Mouse (Mus musculus): Measurements from ENCODE around the gene Ell2.
"Not testable (repeated sequence)": the region's sequence is repeated elsewhere in the genome, so short reads cannot be mapped to it uniquely, and the experiment has no call there.

The Ell2 gene

GRCm38 (mm10) chr13:75706457-75706856, at the start of gene Ell2:
TSS of gene Ell2 (plus strand) at chr13:75706757.
- DNase-seq (ENCODE audit: low read depth, low spot score): no peak

DNA sequence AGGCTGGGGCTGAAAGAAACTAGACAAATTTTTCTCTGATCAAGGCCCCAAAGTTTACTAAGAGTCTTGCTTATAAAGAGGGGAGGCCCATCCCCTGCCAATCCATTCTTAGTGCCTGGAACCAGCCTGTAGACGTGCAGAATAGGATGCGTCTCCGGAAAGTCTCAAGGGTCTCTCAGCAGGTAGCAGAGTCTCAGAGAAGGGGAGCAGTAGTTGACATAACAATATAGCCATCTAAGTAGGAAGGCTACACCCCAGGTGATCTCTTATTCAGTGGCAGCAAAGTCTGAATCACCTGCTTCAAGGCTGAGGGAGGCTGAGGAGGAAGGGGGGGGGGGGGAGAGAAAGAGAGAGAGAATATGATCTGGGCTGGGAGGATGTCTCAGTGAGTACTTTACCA, 21.1 kb upstream of the Ell2 start:
- DNase-seq (ENCODE audit: low read depth, low spot score): no peak

DNA sequence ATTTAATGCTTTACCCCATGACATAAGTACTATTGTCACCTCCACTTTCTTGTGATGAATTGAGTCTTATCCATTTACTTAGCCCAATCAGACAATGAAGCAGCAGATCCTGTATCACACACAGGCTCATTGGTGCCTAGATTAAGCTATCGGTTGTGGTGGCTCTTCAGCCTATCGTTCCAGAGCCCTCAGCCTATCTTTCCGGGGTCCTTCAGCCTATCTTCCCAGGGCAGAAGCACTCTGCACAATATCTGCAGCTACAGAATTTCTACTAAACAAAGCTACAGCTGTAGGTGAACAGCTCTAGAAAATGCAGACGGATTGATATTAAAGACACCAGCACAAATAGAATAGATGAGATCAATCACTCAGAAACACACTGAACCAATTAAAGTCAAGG, 19.6 kb upstream of the Ell2 start:
- DNase-seq (ENCODE audit: low read depth, low spot score): no peak

GRCm38 (mm10) chr13:75691625-75692024, 14.9 kb upstream of the Ell2 start:
- DNase-seq (ENCODE audit: low read depth, low spot score): no peak

- DNase-seq (ENCODE audit: low read depth, low spot score): no peak
These were observed 13.5 kb upstream of the Ell2 start for GRCm38 (mm10) chr13:75693081-75693480.

GRCm38 (mm10) chr13:75702814-75703213, 3.7 kb upstream of the Ell2 start:
- DNase-seq (ENCODE audit: low read depth, low spot score): no peak

DNA sequence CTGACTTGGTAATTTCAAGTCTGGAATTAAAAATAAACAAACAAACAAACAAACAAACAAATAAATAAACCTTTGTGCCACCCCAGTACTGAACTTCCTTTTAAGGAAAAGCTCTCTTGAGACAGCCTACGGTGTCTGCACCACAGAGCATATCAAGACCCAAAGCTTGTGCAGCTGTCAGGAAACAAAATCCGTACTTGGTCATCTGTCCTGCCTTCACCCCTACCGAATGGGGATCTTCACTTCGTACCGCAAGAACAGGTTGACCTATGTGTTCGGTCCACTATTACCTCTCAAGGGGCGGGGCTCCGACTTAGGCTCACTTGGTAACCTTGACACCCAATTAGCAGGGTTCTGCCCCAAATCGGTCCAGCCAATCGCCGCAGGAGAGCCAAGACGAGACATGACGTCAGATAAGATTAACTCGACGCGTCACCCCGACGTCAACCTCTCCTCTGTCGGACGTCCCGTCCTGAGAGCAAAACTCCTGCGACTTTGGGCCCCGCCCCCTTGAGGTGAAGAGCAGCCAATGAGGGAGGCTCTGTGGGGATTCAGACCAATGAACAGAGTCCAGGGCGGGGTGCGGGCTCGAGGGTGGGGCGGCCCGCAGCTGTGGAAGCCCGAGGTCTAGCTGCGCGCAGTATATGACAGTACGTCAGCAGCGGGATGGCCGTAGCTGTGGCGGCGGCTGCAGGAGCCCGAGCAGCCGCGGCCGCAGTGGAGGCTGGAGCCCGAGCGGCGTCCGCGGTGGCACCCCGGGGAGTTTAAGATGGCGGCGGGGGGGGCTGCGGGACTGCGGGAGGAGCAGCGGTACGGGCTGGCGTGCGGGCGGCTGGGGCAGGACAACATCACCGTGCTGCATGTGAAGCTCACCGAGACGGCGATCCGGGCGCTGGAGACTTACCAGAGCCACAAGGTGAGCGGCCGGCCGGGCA, 592 bp downstream of the Ell2 start:
- DNase-seq (ENCODE audit: low read depth, low spot score): peak; percentile 95

GRCm38 (mm10) chr13:75707821-75708636, 1.5 kb downstream of the Ell2 start:
- peak; percentile 70 for DNase-seq (ENCODE audit: low read depth, low spot score)

GRCm38 (mm10) chr13:75708637-75709002, 2.1 kb downstream of the Ell2 start:
- no peak for DNase-seq (ENCODE audit: low read depth, low spot score)

DNA sequence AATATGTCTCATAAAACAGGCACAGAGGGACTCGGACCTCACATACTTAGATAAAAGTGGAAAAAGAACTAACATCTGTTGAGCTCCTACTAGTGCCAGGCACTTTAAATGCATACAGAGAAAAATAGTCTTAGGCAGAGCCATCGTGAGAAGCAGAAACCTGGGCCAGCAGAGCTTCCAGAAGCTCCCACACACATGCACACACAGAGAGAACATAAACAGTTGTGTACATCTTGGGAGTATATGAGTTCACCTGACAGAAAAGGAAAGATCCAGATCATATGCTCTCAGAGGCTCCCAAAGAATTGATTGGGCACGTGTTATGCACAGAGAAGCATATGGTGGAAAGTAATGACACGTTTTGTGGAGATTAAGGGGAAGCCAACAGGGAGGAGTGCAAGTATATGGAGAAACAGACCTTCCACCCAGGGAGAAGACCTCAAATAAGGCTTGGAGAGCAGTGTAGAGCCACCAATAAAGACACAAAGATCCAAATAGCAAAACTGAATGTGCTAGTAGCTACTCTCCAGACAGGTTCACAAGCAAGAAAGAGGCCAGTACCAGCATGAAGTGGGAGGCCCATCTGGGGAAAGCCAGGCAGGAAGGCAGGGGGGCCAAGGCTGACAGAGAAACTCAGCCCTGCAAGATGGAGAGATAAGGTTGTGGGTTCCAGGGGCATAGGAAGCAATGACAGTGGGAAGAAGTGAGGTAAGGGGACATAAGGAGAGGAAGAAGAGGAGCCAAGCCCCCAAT, 2.6 kb downstream of the Ell2 start:
- DNase-seq (ENCODE audit: low read depth, low spot score): no peak

DNA sequence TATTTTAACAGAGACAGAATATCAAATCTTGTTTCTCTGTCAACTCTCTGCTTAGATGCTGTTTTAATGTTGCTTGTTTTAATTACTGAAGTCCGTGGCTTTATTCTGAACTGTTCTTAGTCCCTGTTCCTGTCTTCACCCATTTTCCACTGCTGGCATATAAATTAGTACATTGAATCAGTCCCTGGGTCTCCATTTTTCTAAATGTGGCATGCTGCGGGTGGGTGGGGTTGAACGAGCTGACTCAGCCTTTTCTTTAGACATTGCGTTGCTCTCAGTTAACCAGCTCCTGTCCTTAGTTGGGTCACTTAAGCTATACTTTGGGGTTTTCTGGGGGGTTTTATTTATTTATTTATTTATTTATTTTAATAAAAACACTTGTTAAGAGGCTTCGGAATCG, 3.6 kb downstream of the Ell2 start:
- DNase-seq (ENCODE audit: low read depth, low spot score): no peak

GRCm38 (mm10) chr13:75711517-75711916, 5.0 kb downstream of the Ell2 start:
- not testable (repeated sequence) for DNase-seq (ENCODE audit: low read depth, low spot score)

- DNase-seq (ENCODE audit: low read depth, low spot score): not testable (repeated sequence)
These were observed 6.0 kb downstream of the Ell2 start for GRCm38 (mm10) chr13:75712544-75712943.

DNA sequence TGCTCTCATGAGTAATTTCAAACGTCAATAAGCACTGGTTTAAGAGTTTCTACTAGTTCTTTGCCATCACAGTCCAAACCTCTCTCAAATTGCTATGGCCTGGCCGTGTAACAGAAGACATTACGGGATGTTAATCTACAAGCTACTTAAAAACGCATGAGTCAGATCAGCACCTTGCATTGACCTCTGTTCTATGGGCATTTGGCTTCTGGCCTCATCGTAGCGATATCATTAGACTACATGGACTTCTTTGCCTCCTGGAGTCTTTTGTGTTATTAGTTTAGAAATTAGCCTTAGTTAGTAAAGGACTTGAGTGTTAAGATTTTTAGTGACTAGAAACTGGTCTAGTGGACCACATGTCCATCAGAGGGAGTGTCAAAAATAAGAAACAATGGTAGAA, 7.8 kb downstream of the Ell2 start:
- no peak for DNase-seq (ENCODE audit: low read depth, low spot score)

DNA sequence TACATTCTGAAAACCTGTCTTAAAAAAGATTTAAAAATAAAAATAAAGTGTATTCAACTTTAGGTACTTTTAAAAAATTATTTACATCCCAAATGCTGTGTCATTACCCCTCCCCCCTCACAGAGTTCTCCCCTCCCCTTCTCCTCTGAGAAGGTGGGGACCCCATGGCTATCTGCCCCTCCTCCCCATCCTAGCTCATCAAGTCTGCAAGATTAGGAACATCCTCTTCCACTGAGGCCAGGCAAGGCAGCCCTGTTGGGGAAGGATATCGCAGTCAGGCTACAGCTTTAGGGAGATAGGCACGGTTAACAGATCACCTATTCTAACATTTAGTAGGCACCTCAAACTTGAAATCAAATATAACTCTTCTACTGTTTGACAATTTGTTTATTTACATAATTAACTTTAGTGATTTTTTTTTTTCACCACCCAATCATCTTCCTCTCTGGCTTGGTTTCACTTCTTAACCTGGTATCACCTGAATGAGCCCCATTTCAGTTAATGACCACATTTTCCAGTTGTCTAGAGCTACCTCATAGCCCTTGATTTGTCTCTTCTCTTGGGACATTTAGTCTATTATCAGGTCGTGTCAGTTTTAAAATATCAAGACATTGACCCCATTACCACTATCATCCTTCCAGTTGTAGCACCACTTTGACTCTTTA, 11.2 kb downstream of the Ell2 start:
- DNase-seq (ENCODE audit: low read depth, low spot score): no peak

DNA sequence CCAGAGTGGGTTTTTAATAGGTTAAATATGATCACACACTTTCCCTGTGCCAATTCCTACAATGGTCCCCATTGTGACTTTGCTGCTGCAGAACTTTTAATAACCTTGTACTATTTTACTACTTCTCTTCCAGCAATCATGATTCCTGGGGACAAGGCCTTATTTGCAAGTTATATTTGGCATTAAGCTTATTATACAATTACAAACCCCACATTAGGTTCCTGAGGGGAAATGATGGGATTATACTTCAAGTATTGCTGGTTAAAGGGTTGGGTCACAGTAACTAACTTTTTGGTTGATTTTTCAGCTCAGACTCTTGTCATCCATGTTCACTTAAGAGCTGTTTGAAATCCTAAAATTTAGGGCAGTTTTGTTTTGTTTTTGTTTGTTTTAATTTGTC, 11.8 kb downstream of the Ell2 start:
- DNase-seq (ENCODE audit: low read depth, low spot score): no peak

DNA sequence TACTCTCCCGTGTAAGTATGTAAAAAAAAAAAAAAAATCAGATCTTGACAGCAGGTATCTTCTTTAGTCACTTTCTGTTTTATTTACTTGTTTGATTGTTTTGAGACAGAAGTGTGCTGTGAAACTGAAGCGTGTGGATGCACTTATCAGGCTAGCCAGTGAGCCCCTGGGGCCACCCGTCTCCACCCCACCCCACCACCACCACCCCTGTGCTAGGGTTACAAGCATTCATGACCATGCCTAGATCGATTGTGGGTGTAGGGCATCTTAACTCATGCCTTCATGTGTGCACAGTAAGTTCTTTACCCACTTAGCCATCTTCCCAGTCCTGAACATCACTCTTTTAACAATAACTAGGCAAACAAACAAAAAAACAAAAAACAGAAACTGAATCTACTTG, 13.1 kb downstream of the Ell2 start:
- no peak for DNase-seq (ENCODE audit: low read depth, low spot score)

DNA sequence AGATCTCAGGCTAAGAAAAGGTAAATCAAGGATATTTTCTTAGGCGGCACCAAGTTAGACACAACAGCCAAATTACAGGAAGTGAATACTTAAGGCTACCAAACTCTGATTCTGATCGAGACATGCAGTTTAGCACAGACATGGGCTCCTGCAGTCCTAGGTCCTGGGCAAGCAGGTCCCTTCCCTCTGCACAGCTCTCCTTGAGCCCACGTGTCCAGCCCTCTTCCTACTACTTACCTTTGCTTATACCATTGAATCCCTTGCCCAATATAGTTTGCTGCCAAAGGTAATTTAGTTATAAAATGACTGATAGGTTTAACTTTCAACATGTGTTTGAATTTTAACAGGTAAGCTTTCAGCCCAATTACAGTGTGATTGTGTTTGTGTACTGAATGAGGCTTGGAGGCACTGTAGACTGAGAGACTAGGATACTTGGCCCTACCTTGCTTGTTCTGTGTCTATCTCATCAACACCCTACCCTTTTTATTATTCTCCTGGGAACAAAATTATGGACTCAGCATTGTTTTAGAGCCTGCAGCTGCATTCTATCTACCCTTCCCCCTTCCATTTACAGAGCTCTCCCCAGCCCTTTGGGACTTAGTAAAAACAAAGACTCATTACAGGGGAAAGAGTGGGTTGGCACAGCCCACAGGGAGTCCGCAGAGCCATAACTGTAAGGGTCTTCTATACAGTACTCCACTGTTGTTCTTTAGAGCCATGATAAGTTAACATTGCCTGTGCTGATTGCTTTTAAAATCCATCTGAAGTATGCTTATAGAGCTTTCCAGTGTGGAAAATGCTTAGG, 20.2 kb downstream of the Ell2 start:
- no peak for DNase-seq (ENCODE audit: low read depth, low spot score)

DNA sequence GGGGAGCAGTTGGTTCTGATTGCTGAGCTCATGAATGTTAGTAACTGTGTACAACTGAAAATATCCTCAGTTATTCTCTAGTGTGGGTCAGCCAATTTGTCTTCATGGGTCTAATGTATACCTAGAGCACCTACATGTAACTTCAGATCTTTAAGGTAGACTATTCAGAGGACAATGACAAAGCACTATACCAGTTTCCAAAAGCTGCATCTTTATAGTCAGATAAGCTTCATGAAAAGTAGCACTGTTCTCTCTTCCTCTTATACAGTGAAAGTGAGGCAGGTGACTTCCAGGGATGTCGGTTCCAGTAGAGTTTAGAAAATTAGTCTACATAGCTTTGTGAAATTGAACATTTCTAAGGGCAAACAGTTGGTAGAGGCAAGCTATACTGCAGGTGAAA, 21.4 kb downstream of the Ell2 start:
- DNase-seq (ENCODE audit: low read depth, low spot score): no peak

DNA sequence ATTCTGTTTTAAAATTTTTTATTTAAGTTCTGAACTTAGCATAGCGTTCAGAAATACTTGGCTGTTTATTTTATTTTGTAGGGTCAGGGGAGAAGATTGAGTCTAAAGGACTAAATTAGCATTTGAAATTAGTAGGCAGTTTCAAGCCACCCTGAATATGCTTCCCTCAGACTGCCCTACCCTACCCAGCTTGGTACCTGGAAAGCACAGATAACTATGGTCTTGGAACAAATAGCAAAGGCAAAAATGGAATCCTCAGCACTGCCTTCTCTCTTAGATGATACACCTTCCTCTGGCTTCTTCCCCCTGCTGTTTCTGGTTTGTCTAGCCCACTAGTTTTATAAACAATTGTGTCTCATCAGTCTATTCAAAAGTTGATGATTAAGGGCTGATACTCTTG, 23.3 kb downstream of the Ell2 start:
- DNase-seq (ENCODE audit: low read depth, low spot score): no peak

DNA sequence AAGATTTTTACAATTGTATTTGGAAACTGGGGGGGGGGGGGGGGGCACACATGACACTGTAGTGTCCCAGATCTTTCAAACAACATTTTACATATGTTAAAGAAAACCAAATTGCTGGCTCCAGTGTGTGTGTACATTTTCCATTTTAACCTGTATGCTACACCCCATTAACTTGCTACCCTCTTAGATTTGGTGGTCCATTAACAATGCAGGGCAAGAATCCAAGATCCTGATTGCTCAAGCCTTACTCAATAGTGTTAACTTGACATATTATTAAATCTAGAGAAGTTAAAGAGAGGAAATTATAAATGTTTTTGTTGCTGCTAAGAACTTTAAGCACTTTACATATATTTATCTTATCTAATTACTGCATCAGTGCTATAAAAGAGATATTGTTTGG, 24.2 kb downstream of the Ell2 start:
- DNase-seq (ENCODE audit: low read depth, low spot score): no peak

Data from skeletal muscle tissue, adult 2 months (tissue).